ENCODE assay signal across 19 mouse cellular contexts in the genomic region with DNA sequence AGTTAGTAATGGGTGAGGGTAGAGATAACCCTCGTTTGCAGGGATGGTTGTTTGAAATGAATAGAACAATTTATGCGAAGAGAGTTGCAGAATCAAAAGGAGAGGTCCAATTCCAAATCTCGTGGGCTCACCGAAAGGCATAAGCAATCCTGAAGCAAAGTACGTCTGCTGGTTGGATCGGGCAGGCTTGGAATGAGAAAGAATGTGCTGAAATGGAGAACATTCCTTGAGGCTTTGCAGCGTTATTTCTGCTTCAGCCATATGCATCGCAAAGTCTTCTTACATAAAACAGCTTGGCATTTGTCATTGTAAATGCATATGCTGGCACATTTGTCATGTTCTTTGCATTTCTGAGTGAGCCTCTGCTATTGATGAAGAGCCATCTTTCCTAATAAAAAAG. TPM values are rescaled to one million over a fixed set of nuclear protein-coding genes. Genes with fewer than 3 reads are reported as not detected.
DNase-seq lines count a peak whose midpoint lies in the region; ATAC-seq and TF ChIP-seq lines count a peak whose summit lies in the region.
"Had no signal": no experiment of that assay in that cellular context is flagged by ENCODE, and none has a peak within 500 bp of the region (broad histone marks: within the 10 kb centered on the region; RNA-seq: fewer than 3 reads in every experiment).

No protein-coding gene starts in this region.

- no peaks in the 10 kb centered on the region for H3K9me3 ChIP-seq in forebrain, embryonic 13.5 days (replicated peaks)
- H3K9me3 ChIP-seq in forebrain, embryonic 11.5 days (ENCODE audit: control insufficient read depth, low read length), result no peaks in the 10 kb centered on the region
- H3K9me3 ChIP-seq: intestine, embryonic 15.5 days; neural tube, embryonic 13.5 days had no signal

- no peak overlapping the region for H3K4me2 ChIP-seq in forebrain, embryonic 13.5 days
- no peak overlapping the region for H3K4me2 ChIP-seq in forebrain, embryonic 11.5 days (ENCODE audit: low read depth, low read length, severe bottlenecking)
- H3K4me2 ChIP-seq: intestine, embryonic 15.5 days; lung, embryonic 14.5 days; midbrain, embryonic 11.5 days; neural tube, embryonic 13.5 days had no signal

- no peak for TF ChIP-seq POLR2A in cerebellum, adult 2 months (IDR thresholded peaks at IDR 0.05; ENCODE audit: borderline replicate concordance, insufficient read depth, low read length)

- TF ChIP-seq CTCF in cerebellum, adult 2 months (IDR thresholded peaks at IDR 0.05; ENCODE audit: borderline replicate concordance, insufficient read depth, low read depth, low read length), result no peak

- no peak overlapping the region for H3K9ac ChIP-seq in forebrain, embryonic 13.5 days
- H3K9ac ChIP-seq in forebrain, embryonic 11.5 days (ENCODE audit: low read length), result no peak overlapping the region
- H3K9ac ChIP-seq: intestine, embryonic 15.5 days; lung, embryonic 14.5 days; neural tube, embryonic 13.5 days had no signal

- WGBS in forebrain, embryonic 13.5 days, result 74% methylated on average over 8 of the region's 8 CpGs
- WGBS in forebrain, embryonic 11.5 days, result 80% methylated on average over 8 of the region's 8 CpGs
- 83% methylated on average over 8 of the region's 8 CpGs for WGBS in cerebellum, adult 2 months

- H3K4me3 ChIP-seq in forebrain, embryonic 13.5 days, result no peak overlapping the region
- no peak overlapping the region for H3K4me3 ChIP-seq in forebrain, embryonic 11.5 days (ENCODE audit: low read depth, low read length)
- H3K4me3 ChIP-seq in cerebellum, adult 2 months (replicated peaks; ENCODE audit: insufficient read depth, low read depth, low read length), result no peak overlapping the region
- H3K4me3 ChIP-seq: heart, adult 2 months; intestine, embryonic 15.5 days; neural tube, embryonic 13.5 days had no signal

- H3K27me3 ChIP-seq in forebrain, embryonic 13.5 days, result no peaks in the 10 kb centered on the region
- H3K27me3 ChIP-seq in forebrain, embryonic 11.5 days (ENCODE audit: control insufficient read depth, insufficient read depth, low read length), result no peaks in the 10 kb centered on the region
- no peaks in the 10 kb centered on the region for H3K27me3 ChIP-seq in cerebellum, adult 2 months (ENCODE audit: control insufficient read depth, insufficient read depth, low read length)
- H3K27me3 ChIP-seq: intestine, embryonic 15.5 days; neural tube, embryonic 13.5 days had no signal

- no peak overlapping the region for H3K27ac ChIP-seq in forebrain, embryonic 13.5 days
- no peak overlapping the region for H3K27ac ChIP-seq in forebrain, embryonic 11.5 days (ENCODE audit: low read depth, low read length)
- H3K27ac ChIP-seq in cerebellum, adult 2 months (ENCODE audit: insufficient read depth, low read length), result no peak overlapping the region
- H3K27ac ChIP-seq: heart, adult 2 months; intestine, embryonic 15.5 days; kidney, postnatal 0 days; macrophage; neural tube, embryonic 13.5 days had no signal

- no peak for DNase-seq in forebrain, embryonic 11.5 days (ENCODE audit: low spot score)
- peak; percentile 65 for DNase-seq in right cerebral cortex, adult 18-20 months
- DNase-seq in right cerebral cortex, postnatal 4 days, result no peak
- peak; percentile 11 to 36 for DNase-seq in layer of hippocampus, postnatal 14 days (ENCODE audit: low spot score in 2 of 2)
- peak; percentile 28 to 62 for DNase-seq in right cerebral cortex, postnatal 36 days (ENCODE audit: low spot score in 2 of 2)
- DNase-seq in cerebellum, adult 2 months, result no peak
- DNase-seq in kidney, postnatal 4 days, result no peak
- DNase-seq: cerebellum, postnatal 25 days; gastrocnemius, postnatal 14 days; heart, adult 2 months; lung, embryonic 14.5 days; spleen, adult 18-20 months; thymus, adult 2 months had no signal

- ATAC-seq in forebrain, embryonic 13.5 days, result peak; percentile 54; the same call in 1 of the 2 replicates
- ATAC-seq in forebrain, embryonic 11.5 days (replicated peaks; ENCODE audit: low FRiP score), result no peak
- ATAC-seq: intestine, embryonic 15.5 days had no signal

- no peaks in the 10 kb centered on the region for H3K36me3 ChIP-seq in forebrain, embryonic 13.5 days (ENCODE audit: poor library complexity, severe bottlenecking)
- H3K36me3 ChIP-seq in forebrain, embryonic 11.5 days (ENCODE audit: control insufficient read depth, insufficient read depth, low read length), result no peaks in the 10 kb centered on the region
- H3K36me3 ChIP-seq: intestine, embryonic 15.5 days; neural tube, embryonic 13.5 days had no signal

- H3K4me1 ChIP-seq in forebrain, embryonic 13.5 days, result no peaks in the 10 kb centered on the region
- H3K4me1 ChIP-seq in forebrain, embryonic 11.5 days (replicated peaks; ENCODE audit: control insufficient read depth, insufficient read depth, low read length), result no peaks in the 10 kb centered on the region
- no peaks in the 10 kb centered on the region for H3K4me1 ChIP-seq in cerebellum, adult 2 months (ENCODE audit: control insufficient read depth, insufficient read depth, low read length)
- H3K4me1 ChIP-seq: intestine, embryonic 15.5 days; neural tube, embryonic 13.5 days had no signal

RNA-seq across cellular contexts. Expression of gene Ccng1, which starts 29.2 kb away (rescaled TPM):
- polyA plus RNA-seq in forebrain, embryonic 13.5 days (2015; fragmentation: Nextera tagmentation; extraction: Ambion mirVana), result 27.8 and 29.3 TPM in 2 replicates
- 39.5 and 42.6 TPM in 2 replicates for polyA plus RNA-seq in forebrain, embryonic 11.5 days (2014; fragmentation: Nextera tagmentation; extraction: Ambion mirVana)
- 10 to 100 TPM; 54.0 to 56.1 TPM for total RNA-seq in layer of hippocampus, postnatal 14 days (2021)
- polyA plus RNA-seq in cerebellum, adult 2 months (2012; rRNA removed), result 26.8 and 27.8 TPM in 2 replicates

RNA-seq across cellular contexts. Expression of gene Nudcd2, which starts 50.9 kb away (rescaled TPM):
- polyA plus RNA-seq in forebrain, embryonic 13.5 days (2015; fragmentation: Nextera tagmentation; extraction: Ambion mirVana), result 136 and 145 TPM in 2 replicates
- 192 and 217 TPM in 2 replicates for polyA plus RNA-seq in forebrain, embryonic 11.5 days (2014; fragmentation: Nextera tagmentation; extraction: Ambion mirVana)
- total RNA-seq in layer of hippocampus, postnatal 14 days (2021), result 10 to 100 TPM; 18.6 to 26.1 TPM
- 22.2 and 22.9 TPM in 2 replicates for polyA plus RNA-seq in cerebellum, adult 2 months (2012; rRNA removed)

RNA-seq across cellular contexts. Expression of gene Hmmr, which starts 51.1 kb away (rescaled TPM):
- 43.0 and 43.1 TPM in 2 replicates for polyA plus RNA-seq in forebrain, embryonic 13.5 days (2015; fragmentation: Nextera tagmentation; extraction: Ambion mirVana)
- 69.5 and 75.9 TPM in 2 replicates for polyA plus RNA-seq in forebrain, embryonic 11.5 days (2014; fragmentation: Nextera tagmentation; extraction: Ambion mirVana)
- total RNA-seq in layer of hippocampus, postnatal 14 days (2021), result 1 to 10 TPM in 1 of 2 experiments, under 1 TPM in 1; 0.88 to 1.7 TPM
- polyA plus RNA-seq in cerebellum, adult 2 months (2012; rRNA removed), result 0.08 and 0.13 TPM in 2 replicates

Comparison
In these comparisons a context has a peak if more than half of its experiments do, and no peak if none do; other contexts are left out.
1. DNase-seq: peak in right cerebral cortex, adult 18-20 months (single experiment), layer of hippocampus, postnatal 14 days (2 of 2) and right cerebral cortex, postnatal 36 days (2 of 2); none in forebrain, embryonic 11.5 days (single experiment), right cerebral cortex, postnatal 4 days (single experiment), cerebellum, adult 2 months (0 of 2) and kidney, postnatal 4 days (0 of 2).
2. RNA of gene Hmmr, which starts 51.1 kb away (polyA plus RNA-seq): 69.5 to 75.9 TPM in forebrain, embryonic 11.5 days and 43.0 to 43.1 TPM in forebrain, embryonic 13.5 days; 0.08 to 0.13 TPM in cerebellum, adult 2 months; every median in the first group is over 10 times any median in the second.